Mouse (Mus musculus) Muller cell, postnatal 12 days (primary cell): ENCODE measurements at regions not wholly inside any gene's neighbourhood (a gene's known extent, or its start where the extent isn't known, plus 50 kb on each side); places are given as distances from the start of the nearest gene placed in this dataset.
"Not testable (repeated sequence)": the region's sequence is repeated elsewhere in the genome, so short reads cannot be mapped to it uniquely, and the experiment has no call there.

Source experiments
- DNase-seq: peaks from one replicate; pipeline ENCODE4 v3.0.0-alpha.2; 2015; ENCODE audit errors: inconsistent ontology term

DNA sequence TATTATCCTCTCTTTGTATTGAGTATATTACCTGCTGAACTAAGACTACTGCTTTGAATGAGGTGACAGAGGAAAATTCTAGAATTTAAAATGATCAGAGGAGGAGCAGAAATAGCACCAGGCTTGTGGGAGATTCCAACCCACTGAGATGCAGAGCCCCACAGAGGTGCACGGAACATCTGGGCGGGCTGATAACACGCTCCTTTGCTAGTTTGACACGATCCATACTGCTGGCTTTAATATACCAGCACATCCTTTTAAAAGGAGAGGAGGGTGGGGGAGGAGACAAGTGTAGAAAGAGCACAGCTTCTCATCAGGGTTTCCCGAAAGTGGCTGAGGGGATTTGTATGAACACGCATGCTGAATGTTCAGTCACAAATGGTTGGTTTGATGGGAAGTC, 451.0 kb downstream of the Cbln4 start:
- no peak for DNase-seq

DNA sequence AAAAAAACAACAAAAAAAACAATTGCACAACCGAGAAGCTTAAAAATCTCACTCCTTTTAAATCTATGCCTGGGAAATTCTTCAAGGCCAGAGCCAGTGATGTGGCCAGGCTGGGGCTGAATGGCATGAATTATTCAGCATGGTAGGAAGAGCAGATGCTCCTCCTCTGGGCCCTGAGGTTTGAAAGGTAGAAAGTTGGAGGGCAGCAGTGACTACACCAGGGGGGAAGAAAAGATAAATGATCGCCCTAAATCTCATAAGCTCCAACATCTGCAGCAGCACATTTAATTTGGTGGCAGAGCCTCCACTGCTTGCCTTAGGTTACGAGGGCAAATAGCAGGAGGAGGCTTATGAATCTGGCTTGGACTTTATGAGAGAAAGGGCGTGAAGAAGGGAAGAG, 455.1 kb downstream of the Cbln4 start:
- no peak for DNase-seq

DNA sequence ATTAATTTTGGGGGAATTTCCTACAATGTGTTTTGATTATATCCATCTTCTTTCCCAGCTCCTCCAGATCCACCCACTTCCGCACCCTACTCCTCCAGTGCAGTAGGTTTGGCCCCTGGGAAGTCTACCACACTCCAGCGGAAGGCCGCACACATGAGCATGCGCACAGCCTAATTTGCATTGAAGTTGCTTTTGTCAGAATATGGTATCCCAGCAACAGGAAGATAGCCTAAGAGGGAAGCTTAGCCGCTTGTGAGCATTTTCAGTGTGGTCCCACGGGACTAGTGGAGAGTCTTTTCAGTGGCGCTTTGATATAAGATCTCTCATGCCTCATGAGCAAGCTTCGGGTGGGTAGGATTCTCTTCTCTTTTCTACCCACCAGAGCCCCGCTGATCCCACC, 455.6 kb downstream of the Cbln4 start:
- DNase-seq: no peak

DNA sequence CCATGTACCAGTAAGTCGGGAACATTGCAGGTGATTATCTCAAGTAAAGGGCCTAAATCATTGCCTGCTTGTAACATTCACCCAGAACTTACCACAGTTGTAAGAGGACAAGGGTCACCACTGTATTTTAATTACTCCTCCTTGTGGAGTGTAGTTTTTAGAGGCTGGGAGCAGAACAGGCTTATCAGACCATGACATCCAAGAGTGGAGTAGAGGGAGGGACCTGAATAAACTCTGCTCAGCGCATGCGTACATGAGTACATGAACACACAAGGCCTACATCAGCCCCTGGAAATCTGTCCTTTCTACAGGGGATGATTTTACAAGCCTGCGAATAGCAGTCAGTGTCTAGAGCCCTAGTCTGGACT, 456.4 kb downstream of the Cbln4 start:
- no peak for DNase-seq

DNA sequence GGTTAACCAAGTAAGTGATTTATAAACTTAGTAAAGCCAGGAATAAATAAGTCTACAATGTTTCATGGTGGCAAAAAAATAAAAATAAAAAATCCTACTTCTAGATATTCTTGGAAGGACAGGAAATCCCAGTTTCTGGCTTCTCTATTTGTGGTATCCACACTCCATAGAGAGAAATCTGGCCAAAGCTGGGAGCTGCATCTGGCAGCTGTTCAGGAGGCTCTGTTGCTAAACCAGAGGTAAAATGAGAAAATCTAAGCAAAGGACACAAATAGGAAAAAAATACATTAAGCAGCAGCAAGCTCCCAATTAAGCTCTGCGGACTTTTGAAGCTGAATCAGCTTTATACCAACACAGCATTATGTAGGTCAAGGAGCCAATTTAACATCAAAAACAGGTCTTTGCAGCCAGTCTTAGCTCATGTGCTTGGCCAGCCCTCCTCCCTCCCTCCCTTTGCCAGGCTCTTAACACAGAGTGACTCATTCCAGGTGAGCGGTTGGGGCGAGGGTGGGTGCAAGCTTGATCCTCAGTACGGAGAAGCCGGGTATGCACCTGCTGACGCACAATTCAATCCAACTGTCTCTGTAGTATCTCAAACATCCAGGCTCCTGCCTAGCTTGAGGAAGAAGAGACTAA, 456.9 kb downstream of the Cbln4 start:
- no peak for DNase-seq

DNA sequence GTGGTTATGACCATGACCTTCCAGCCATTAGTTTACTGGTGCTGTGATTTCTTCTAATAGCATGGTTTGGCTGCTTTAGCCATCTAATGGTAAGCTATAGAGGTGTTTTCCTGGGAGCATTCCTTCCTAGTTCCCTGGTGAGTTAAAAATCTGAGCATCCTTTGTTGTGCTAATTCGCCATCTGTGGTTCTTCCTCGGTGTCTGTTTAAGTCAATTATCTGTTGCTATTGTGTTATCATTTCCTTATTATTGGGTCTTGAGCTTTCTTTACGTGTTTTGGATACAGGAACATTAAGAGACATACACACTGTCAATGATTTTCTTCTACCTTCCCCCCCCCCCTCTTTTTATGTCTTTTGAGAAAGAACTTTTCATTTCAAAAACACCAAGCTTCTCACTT, 468.9 kb downstream of the Cbln4 start:
- DNase-seq: no peak

DNA sequence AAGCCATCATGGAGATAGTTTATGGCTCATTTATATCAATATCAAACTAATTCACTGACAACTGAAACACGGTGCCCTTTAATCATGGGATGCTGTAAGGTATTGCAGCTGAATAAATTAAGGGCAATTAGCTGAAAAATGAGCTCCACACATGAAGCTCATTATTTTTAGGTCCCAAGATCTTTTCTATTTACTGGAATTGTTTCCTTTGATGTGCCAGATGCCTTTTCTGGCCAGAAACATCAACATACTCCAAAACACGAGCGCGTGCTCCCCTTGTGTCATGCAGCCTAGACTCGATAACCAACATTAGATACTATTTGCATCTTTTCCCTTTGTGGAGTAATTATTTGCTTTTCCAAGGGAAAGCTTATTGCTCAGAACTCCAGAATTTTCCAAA, 480.6 kb downstream of the Cbln4 start:
- DNase-seq: no peak

DNA sequence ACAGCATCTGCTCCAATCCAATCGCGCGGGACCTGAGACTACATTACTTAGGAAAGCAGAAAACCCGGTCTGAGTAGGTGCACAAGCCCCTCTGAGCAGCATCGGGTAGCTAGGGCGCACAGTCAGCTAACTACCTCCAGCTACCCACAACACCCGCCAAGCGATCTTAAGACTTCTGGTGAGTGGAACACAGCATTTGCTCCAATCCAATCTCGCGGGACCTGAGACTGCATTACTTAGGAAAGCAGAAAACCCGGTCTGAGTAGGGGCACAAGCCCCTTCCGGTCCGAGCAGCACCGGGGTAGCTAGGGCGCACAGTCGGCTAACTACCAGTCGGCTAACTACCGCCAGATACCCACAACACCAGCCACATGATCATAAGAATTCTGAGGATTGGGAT, 500.5 kb downstream of the Cbln4 start:
- DNase-seq: not testable (repeated sequence)

DNA sequence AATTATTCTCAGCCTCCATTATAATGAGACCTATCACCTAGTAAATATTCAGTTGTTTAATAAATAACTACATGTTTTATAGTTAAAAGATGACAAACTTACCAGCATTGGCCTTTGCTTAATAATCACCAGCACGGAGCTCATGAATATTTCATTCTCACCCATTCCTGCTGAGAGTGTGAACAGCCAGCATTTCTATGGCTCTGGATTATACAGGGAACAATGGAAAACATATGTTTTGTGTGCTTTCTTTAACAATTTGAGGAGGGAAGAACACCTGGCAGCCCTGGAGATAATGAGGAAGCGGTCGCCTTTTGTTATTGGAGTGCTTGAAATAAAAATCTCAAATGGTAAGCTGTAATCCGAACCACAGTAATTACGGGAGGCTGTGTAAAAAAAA, 528.4 kb downstream of the Cbln4 start:
- DNase-seq: no peak

DNA sequence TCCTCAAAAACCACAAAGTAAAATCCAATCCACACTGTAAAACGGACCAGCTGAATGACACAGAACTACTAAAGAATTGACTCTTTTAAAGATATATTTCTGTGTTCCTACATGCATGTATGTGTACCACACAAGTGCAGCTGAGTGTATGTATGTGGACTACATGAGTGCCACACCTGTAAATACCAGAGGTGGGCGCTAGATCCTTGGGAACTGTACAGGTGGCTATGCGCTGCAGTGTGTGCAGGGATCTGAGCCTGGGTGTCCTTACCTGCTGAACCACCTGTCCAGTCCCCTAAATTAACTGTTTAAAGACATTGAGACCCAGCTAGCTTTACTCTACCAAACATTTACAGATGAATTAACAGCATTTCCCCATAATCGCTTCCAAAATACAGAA, 546.6 kb downstream of the Cbln4 start:
- no peak for DNase-seq

DNA sequence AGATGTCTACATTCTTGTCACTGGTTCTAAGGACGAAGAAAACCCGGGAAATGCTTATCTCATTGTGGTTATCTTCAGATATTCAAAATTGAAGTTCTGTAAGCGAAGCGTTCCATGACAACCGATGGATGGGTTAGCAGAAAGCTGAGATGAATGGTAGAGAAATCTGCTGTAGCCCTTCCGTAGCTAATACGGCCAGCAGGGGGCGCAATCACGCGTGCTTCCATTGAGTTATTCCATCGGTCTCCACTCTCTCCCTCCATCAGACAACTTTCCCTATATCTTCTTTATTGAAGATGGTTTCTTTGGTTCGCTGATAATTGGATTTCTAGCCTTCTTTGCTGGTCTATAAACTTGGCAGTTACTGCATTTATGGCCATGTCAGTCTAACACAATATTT, 549.5 kb downstream of the Cbln4 start:
- peak; percentile 4 for DNase-seq

DNA sequence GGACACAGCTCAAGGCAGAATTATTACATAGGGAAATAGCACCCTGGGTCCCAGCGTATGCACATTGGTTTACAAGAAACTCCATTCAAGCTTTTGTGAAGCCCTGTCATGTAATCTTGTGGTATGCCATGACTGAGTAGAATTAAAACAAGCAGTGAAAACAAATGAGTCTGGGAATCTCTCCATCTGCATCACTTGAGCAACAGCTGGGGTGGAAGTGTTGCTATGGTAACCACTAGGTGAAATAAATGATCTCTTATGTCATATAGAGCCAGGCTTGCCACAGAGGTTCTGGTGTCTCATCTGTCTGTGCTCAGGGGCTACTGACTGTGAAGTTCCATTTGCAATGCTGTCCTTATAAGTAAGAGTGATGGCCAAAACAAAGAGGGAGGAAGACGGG, 556.0 kb downstream of the Cbln4 start:
- DNase-seq: no peak

DNA sequence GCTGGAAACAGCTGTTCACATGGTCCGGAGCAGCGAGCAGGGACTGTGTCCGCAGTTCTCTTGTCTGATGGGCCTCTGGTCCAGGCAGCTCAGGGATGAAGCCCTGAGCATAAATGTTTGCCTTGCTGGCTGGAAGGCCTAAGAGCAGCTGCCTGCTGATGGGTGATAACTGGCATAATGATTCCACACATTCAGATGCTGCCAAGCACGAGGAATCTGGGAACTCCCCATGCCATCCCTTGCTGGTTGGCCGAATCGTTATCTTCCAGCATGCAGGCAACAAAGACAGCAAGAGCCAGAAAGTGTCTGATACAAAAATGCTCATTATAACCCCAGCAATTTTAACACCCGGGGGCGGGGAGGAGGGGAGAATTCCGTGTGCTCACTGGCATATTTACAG, 590.0 kb downstream of the Cbln4 start:
- DNase-seq: peak; percentile 82

DNA sequence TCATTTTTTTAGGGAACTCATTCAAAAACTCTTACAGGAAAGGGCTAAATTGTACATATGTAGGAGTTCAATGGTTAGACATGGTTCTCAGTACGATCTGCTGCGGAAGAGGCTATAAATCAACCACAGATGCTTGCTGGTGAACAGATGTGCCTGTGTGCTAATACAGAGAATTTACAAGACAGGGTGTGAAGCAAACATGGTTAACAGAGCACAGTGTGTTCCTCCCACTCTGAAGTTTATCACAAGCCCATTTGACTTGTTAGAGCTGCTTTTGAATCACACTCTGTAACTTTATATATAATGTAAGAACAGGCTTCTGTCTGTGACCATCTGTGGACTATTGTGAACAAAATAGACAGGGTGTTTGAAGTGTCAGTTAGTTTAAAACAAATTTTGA, 637.2 kb downstream of the Cbln4 start:
- no peak for DNase-seq

DNA sequence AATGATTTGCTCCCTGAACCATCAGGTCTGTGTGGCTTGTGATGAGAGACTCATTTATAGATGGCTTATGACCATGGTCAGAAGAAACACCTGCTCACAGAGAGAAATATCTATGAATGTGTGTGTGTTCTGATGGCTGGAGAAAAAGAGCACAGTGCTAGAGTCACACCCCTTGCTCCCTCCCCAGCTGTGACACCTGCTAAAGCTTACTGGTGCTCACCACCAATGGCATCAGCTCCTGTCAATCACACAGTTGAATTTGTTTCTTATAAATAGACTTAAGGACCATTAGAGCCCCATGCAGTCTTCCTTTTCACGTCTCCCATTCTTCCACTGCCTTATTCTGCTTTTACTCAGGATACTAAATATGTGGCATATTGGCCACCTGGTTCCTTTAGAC, 654.3 kb downstream of the Cbln4 start:
- DNase-seq: no peak

DNA sequence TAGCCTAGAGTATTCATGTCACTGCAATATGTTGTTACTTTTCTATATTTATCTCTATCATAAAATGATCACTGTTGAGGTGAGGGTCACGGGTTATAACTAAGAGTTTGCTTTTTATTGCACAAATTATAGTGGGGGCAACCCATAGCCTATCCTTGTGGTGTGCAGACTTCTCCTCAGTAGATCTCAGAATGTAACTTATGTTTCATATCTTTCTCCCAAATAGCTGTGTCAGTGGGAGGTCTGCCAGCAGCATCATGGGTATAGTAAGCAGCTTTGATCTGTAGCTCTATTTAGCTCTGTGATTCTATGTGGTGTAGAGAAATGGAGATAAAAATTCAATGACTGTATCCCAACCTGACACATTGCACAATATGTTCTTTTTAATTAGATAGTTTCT, 641.9 kb downstream of the Dok5 start:
- DNase-seq: no peak

DNA sequence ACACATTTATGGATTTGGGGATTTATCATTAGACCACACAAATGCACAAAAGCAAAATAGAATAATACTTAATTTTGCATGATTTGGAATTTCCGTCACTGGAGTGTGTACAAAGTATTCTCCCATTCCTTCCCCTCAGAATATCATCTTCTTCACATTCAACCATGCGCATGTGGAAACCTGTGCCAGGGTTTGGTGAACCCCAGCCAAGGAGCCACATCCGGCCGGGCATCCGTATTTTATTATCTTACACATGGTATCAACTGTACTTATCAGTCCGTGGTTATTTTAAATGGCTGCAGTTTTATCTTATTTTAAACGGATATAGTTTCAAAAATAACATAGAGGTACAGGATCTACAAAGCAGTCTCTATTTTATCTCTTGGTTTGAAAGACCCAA, 641.4 kb downstream of the Dok5 start:
- no peak for DNase-seq

DNA sequence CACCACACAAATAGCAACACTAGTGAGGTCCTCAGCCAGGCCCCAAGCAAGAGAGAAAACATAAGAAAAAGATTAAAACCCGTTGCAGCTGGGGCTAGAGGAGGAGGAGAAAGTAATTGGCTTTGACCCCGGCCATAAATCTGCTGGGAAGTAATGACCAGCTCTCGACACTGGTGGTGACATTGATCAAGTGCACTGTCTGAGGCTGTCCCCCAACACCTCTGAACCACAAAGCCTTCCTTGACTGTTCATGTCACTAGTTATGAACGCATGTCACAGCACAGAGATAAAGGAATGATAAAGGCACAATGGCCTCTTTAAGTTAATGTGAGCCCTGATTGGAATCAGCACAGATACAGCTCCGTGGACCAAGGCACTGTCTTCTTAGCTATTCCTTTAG, 640.1 kb downstream of the Dok5 start:
- DNase-seq: no peak

DNA sequence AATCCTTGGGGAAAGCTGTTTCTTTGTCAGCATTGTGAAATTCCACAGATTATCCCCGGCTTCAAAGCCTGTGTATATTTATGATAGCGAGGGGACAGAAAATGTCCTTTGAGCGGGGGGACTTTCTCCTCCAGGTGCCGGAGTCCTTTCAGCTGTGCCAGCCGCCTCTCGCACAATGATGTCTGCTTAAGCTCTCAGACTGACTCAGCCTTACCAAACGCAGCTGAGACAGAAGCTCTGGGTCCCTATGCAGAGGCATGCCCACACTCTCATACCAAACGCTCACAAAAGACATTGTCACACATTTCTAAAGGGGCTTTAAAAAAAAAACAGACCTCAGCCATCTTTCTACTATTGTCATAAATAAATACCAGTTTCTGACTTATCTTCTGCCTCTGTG, 633.9 kb downstream of the Dok5 start:
- DNase-seq: no peak

DNA sequence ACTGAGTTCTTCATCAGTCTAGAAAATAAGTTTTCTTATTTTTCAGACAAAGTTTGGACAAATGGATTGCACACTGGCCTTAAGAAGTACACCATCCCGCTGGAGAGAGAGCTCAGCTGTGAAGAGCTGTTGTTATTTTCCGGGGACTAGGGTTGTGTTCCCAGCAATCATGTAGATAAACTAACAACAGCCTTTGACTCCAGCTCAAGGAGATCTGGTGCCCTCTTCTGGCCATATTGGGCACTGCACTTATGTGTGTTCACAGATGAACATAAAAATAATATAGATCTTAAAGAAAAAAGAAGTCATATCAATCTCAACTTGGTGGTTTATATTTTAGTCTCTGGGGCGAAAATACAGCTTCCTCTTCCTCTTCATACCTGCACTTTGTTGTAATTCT, 633.0 kb downstream of the Dok5 start:
- DNase-seq: no peak

DNA sequence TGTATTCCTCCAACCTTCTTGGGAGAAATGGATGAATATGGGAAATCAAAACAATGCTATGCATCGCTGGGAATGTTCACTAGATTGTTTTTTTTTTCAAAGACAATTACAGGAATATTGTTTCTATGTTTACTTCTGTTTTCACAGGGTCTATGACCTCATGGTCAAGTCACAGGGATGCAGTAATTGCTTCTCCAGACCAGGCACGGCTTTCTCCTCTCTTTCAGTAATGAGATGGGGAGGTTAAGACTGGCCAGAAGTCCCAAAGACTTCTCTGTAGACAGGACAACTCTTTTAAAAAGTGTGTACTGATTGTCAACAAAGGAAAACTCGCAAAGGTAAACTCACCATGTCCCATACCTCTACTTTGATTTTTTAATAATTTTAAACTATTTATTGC, 631.8 kb downstream of the Dok5 start:
- no peak for DNase-seq

DNA sequence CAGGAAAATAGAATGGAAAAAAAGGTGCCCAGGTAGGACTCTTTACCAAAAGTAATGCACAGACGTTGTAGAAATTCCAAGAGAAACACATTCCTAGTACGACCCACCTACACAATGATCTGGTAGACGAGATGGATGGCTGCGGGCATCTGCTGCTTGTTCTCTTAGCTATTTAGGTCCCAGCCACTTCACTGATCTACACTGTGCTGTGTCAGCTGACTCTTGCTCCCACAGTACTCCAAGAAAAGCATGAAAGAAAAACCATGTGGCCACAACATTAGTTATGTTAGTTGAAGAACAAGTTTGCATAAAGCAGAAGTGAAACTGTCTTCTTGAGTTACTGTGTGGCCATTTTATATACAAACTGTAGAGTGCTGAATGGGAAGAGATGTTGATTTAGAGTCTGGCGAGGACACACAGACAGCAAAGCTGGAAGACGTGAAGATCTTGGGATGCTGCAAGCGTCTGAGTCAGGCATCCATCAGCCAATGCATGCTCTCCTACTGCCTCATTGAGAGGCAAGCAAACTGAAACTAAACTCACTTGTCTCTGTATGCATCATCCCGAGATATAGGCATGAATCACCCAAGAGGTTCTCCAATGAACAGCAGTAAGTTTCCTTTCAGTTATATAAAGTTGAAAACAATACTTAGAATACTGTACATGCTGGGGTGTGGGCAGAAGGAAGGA, 626.6 kb downstream of the Dok5 start:
- no peak for DNase-seq

DNA sequence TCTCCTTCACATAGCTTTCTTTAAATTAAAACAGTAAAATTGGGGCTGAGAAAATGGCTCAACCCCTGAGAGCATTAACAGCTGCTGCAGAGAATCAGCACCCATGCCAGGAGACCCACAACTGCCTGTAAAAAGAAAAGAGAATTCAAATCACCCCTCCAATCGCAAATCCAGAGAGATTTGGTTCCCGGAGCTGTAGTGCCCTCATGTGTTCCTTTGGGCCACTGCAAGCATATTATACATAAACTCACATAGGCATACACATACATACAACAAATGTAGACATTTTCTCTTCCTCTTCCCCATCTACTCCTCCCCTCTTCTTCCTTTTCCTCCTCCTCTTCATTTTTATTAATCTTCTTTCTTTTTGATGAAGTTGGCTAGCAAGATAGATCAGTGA, 616.5 kb downstream of the Dok5 start:
- no peak for DNase-seq
